Mouse (Mus musculus) regulatory T cell (primary cell): ENCODE data around the gene Arhgap42.

Experiments
- in situ Hi-C: fragments of 300-600 bp; cut with MboI, MseI; formaldehyde crosslinking; loops from one replicate; pipeline ENCODE4 v1.15.1; 2025; ENCODE audit warnings: high pct_unique_total_duplicates

Arhgap42 gene

DNA sequence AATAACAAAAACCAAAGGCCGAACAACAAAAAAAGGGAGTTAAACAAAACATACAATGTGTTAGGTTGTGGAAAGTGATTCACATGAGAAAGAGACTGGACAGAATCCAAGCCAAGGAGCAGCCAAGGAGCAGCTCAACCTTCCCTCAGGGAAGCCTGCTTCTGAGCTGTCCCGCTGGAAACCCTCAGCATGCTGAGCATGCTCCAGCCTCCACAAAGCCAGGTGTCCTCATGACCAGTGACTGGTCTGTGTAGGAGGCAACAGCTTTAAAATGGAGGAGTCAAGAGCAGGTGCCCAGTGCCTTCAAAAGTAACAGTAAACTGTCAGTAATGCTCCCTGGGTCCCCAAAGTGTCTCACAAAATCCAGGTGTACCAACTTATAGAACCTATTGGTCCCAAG, 28.4 kb downstream of the Arhgap42 start:
- in situ Hi-C loops = no loop called here

DNA sequence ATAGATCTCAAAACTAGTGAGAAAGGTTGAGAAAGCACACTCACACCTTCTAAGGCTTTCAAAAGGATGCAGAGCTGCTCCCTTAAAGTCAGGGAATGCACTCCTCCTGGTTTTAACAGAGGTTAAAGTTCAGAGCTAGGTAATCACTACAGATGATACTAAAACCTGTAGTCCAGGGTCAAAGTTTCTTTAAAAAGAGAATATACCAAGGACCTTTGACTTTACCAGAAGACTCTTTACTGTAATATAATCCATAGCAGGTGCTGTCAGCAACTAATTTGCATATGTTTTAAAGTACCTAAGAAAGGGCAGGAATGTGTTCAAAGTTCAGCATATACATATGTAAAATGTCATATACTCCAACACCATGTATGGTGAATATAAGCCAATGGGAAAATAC, 30.7 kb downstream of the Arhgap42 start:
- in situ Hi-C loops = no loop called here

DNA sequence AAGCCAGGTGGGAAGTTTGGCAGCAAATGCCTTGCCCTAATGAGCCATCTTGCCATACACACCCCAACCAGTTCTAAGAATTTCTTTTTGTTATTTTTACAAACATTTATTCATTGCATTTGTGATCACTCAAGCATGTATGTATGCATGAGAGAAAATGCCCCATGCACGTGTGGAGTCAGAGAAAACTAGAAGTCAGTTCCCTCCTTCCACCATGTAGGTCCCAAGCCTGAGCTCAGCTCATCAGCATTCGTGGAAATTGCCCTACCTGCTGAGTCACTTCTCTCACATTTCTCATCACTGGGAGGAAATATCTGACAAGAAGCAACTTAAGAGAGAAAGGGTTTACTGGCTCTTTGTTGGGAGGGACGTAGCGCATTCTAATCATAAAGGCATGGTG, 31.6 kb downstream of the Arhgap42 start:
- in situ Hi-C loops = no loop called here

DNA sequence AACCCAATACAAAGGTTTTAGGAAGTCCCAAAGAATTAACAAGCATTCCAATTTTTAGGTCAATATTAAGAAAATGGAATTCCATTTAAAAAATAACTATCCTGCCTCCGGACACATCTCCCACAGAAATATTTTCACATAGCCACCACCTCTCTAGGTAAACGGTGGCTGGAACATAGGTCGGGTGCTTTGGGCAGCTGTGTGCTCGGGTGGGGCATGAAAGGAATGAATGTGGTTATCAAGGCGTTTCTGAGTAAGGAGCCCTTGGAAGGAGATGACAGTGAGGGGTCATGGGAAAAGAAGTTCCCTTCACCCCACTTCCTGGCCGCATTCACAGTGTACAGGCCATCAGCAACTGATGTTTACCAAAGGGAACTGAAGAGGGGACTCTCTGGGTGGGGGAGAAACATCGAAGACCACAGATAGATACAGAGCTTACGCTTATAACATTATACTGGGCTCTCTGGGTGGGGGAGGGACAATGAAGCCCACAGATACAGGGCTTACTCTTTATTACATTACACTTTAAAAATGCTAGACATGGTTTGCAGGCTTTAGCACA, 38.0 kb downstream of the Arhgap42 start:
- in situ Hi-C loops = no loop called here

DNA sequence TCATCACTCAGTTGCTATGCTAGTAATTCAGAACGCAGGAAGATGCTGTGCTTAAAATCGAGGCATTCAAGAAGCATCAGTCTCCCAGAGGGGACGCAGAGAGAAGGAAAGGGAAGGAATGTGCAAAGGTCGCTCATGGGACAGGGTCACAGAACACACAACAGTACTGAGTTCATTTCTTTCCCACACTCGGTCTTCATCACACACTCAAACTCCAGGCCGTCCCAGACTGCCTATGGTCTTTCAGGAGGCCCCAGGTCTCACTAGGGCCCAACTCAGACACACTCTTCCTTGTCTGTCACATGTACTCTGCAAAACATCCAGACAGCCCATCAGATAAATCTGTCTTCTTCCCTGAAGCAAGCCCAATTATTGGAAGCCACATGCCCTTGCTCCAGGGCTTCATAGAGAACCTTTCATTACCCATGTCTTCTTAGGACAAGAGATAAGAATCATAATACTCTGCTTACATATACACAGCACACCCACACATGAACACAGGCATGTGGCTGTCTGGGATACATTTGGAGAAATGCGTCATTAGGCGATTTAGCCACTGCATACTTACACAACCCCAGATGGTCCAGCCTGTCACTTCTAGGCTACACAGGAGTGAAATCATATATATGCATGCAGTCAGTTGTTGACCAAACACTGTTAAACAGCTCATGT, 39.6 kb downstream of the Arhgap42 start:
- in situ Hi-C loops = no loop called here

DNA sequence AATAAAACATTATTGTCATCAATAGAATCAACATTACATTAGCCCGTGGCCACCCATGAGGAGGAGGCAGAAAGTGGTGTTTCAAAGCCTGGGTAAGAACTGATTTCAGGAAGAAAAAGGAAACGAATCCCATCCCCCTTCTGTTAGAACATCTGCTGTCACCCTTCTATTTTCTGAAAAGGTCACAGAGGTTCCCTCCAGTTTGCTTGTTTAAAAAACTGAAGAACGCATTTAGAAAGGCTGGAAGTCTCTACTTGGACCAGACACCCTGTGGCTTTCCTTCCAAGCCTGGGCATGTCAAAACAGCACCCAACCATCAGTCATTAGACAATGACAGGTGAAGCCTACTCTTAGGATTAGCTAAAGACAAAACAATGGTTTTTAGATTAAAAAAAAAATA, 40.3 kb downstream of the Arhgap42 start:
- in situ Hi-C loops = no loop called here

DNA sequence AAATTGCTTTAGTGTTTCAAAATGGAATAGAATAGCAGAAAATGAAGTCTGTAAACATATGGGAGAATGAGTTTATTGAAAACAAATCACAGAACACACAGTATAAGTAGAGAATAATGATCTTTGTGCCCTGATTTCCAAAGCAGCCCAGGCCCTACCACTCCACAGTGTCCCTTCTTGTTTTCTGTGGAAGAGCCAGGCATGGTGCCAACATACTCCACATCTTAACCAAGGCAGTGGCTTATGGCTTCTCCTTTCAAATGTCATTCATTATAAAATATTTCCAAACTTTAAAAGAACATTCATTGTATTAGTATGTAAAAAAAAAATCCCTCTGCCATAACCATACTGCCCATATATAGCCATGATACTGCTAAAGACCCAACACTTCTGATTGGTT, 42.9 kb downstream of the Arhgap42 start:
- in situ Hi-C loops = no loop called here

DNA sequence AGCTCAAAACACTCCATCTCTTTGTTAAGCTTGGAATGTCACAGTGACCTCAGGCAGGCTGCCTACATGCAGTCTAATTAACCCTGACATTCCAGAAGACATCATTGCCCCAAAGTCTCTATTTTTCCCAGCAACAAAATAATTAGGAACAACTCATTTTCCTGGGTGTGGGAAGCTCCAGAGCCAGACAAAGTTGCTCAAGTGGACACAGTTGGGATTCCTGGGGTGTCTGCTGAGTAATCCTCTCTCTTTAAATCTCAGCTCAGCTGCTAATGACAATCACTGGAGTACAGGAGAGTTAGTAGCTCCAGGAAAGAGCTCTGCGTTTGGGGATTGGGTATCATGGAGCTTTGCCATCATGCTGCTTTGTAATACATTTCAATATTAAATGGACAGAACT, 44.4 kb downstream of the Arhgap42 start:
- in situ Hi-C loops = no loop called here

DNA sequence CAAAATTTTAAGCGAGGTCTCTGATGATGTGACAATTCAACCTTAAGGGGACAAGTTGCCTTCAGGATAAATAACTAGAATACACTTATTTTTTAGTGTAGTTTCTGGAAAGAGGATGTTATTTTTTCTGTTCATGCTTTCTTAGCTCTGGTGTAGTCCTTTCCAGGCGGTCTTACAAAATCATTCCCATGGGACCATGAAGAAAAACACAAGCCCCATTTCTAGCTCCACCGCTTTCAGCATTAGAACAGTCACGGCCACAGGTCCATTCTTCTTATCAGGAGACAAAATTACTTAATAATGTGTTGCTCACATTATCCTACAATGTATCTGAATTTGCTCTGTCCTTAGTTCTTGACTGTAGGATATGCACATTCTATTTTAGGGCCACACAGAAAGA, 46.2 kb downstream of the Arhgap42 start:
- in situ Hi-C loops = no loop called here

DNA sequence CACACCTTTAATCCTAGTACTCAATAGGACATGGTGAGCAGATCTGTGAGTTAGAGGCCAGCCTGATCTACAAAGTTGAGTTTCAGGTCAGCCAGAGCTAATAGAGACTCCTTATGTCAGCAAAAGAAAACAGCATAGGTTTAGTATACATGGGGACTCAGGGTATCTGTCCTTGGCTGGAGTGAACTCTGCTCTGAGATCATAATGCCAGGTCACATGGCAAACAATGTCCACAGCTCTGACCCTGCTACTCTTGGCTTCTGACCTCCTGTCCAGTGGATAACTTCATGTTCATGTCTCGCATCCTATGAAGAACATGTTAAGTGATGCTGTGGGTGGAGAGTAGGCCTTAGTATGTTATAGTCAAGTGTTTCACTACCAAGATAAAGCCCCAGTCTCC, 48.1 kb downstream of the Arhgap42 start:
- in situ Hi-C loops = no loop called here

DNA sequence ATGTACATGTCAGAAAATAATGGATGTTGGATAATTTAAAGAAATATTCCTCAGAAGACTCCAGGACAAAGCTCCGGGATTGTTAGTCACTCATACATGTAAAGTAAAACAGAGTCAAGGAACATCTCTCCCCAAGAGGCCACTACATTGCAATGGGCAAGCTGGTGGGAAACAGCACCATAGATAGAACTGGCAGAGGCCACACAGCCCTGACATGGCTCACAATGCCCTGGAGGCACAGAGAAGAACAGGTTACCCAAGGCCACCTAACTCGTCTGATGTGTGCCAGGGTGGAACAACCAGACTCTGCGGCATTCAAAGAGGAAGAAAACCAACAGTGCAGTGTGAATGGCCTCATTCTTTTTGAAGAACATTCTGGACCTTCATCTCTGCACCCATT, 50.7 kb downstream of the Arhgap42 start:
- in situ Hi-C loops = no loop called here

DNA sequence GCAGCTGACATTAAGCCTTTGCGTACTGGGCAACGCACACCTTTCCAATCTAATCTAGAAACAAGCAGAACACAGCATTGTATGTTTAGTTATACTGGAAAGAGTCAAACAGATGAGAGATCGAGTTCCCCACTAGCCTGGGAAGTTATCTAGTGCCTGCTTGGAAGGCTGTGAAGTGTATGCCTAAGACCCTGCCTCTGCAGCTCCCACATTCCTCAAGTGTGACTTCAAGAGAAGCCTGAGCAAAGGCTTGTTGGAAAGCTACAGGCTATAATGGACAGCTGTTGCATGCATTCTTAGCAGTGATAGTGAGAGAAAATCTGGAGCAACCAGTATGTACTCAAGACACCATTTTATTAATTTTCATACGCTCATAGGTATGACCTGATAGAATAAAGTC, 61.2 kb downstream of the Arhgap42 start:
- in situ Hi-C loops = no loop called here

DNA sequence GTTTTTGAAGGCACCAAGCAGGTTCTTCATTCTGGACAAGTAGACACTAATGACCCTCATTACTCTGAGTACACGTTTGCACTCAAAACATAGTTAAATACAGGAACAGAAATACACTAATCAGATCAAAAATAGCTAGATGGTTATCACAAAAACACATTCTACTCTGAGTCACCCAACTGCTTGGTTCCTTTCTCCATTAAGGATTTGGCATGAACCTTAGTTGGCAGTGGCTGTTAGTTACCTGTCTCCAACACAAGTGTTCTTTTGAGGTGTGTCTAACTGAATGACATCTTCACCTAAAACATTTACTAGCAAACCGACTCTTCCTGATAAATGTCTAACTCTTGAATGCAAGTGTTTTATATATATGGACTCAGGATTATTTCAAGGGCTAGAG, 64.0 kb downstream of the Arhgap42 start:
- in situ Hi-C loops = no loop called here

DNA sequence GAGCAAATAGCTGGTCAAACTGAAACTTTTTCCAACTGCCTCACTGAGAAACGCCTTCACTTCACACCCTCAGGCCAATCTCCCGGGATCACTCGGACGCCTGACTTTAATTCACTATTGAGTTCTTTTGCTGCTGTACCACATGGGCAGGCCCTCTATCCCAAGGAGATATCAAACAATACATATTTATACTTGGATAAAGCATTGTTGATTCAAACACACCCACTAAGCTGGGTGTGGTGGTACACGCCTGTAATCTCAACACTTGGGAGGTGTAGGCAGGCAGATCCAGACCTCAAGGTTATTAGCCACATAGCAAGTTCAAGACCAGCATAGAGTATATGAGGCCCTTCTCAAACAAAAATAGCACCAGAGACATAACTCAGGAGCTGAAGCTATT, 64.7 kb downstream of the Arhgap42 start:
- in situ Hi-C loops = no loop called here

DNA sequence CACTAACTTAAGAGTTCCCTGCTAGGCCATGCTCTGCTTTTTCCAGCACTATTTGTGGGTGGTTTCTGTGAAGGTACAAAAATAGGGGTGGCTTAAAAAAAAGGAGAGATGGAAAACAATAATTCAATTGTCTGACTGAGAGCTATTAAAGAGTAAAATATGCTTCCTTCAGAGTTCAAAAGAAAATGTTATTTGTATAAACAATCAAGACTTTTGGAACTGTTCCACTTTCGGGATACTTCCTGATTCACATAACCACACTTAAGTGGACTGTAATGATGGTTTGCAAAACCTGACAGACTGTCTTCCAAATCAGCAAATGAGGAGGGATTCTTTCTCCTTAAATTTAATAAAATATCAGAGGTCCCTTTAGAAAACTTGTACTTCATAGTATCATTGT, 65.8 kb downstream of the Arhgap42 start:
- in situ Hi-C loops = no loop called here

DNA sequence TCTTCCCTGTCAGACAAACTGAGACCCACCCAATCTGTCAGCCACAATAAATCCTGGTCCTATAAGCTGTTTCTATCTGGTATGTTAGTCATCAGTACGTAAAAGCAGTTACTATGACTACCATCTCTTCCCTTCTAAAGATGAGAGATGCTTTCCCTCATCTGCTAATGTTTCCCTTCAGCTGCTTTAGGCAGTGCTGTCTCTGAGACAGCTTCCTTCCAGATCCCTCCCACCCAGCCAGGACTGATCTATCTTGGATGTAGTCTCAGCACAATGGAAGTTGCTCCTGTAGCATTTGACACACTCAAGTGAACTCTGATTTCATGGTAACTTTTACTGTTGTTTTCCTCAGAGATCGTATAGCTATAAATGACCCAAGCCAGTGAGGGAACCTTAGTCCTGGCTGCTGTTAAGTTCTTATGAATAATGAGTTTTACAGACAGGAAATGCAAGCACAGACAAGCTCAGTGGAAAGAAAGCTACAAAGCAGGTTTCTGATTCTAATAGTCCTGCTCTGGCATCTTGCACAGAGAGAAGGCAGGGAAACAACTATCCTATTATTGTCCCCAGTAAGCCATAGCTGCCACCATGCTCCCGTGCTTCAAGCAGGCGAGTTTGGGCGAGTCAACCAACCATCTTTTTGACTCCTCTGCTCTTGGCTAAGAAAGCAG, 67.6 kb downstream of the Arhgap42 start:
- in situ Hi-C loops = no loop called here

DNA sequence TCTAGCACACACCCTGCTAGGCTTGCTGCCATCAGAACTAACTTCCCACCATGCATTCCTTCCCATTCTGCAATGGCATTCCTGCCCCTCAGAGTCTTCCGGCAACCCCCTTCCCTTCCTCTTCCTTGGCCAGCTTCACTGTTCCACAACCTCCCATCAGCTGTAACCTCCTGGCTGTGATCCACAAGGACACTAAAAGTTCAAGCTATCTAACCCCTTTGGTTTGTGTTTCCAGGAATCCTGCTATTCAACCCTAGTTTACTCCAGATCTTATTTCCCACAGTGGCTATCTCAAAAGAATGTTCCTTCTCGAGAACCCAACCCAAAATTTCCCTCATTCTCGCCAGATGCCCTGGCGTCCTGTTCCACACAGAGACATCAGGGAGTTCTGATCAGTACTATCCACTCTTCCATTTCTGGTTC, 73.2 kb downstream of the Arhgap42 start:
- in situ Hi-C loops = loop anchor here (10.0 kb wide), 1 partner anchor 461 kb away; no protein-coding TSS in a partner anchor

DNA sequence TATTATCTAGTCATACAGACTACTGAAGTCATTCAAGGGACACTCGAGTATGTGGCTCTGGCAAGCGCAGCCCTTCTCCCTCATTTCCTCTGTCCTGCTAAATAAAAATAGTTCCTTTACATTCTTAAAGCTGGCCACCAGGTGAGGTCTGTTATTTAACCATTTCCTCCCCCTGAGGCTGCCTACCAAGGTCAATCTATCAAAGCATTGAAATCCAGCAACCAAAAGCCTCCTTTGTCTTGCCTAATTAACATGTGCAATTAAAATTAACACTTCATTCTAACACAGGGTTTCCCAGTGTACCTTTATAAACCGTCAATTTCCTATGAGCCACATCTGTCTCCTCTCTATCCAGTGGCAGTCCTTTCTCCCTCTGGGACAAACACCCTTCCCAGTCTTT, 78.2 kb downstream of the Arhgap42 start:
- in situ Hi-C loops = loop anchor here (10.0 kb wide), 1 partner anchor 456 kb away; no protein-coding TSS in a partner anchor

DNA sequence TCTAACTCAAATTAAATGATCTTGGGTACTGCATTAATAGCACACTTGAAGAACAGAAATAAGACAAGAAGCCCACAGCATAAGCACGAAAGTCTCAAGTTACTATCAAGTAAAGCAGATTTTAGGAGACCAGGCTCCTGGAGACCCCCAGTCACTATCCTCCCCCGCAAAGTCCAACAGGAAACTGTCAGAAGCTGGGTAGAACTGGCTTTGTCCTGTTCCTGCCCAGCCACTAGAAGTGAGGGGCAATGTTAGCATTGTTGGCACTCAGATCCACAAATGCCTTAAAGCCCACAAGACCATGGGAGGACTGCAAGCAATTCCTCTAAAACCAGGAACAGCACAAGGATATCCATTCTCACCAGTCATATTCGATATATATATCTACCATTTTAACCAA, 80.7 kb downstream of the Arhgap42 start:
- in situ Hi-C loops = no loop called here

DNA sequence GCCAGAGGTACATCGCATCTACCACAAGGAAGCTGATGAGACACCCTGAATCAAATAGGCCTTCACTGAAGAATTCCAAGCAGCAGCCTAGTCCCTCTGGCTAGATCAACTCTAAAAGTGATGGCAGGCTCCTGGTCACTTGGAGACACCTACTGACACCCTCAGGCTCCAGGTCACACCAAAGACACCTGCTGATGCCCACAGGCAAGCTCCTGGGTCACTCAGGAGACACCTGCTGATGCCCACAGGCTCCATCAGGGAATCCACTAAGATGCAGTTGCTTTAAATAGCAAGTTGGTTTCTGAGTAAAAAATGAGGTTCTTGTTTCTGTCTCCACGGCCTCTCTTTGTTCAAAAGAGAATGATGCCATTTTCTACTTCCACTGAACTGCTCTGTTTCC, 81.5 kb downstream of the Arhgap42 start:
- in situ Hi-C loops = no loop called here

DNA sequence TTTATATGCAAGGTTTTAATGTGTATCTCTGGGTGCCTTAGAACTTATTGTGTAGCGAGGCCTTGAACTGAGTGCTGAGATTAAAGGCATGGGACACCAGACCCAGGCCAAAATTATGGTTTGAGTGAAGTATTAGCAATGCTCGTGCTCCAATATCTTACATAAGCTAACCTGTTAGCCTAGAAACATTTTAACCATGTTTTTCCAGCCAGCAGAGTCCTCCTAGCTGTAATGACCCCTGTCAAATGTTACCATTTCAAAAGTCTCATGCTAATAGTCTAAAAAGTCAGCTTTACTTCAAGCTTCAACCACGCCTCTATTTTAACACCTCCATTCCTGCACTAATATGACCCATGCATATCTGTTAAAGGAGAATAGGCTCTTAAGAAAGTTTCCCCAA, 84.3 kb downstream of the Arhgap42 start:
- in situ Hi-C loops = no loop called here

DNA sequence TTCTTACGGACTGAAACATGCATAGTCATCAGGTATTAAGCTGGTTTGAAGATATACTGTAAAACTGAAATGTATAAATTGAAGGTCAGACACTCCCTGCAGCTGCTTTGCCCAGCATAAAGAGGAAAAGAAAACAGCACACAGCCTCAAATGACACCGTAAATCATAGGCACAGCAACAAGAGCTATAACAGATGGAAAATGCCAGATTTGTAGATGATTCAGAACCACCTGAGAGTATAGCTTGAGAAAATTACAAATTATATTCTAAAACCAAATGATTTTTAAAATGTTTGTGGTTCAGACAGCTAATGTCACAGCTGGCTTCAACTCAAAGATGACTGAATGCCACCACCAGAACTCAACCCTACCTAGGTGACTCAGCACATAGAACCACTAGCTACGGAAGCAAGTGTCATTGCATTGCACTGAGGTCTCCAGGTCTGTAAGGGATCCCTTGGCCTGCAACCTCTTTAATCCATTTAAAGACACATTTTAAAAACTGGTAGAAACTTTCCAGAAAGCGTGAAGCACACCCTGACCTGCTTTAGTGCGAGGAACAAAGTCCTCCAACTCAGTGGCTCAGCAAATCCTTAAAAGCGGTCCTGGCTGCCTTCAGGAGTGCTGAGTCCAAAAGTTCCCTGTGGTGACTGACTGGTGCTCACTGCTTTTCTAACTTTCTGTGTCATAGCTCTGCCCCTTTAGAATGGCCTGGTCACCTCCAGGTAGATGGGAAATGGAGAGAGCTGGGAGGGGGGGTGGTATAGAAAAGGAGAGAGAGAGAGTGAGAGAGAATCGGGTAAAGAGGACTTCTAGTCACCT, 94.4 kb downstream of the Arhgap42 start:
- in situ Hi-C loops = no loop called here
